Mouse (Mus musculus) embryonic fibroblast, embryonic 13.5 days (primary cell): ENCODE results near the gene Pigq.

Experiments used
- CTCF ChIP-seq: IDR thresholded peaks from 2 replicates; pipeline ENCODE4 v1.5.1; 2011; ENCODE audit warnings: mild to moderate bottlenecking, control low read depth, low read length, moderate library complexity, borderline replicate concordance; ENCODE audit not compliant: insufficient read depth
- POLR2A ChIP-seq: IDR thresholded peaks from 2 replicates; pipeline ENCODE4 v1.6.1; 2011; ENCODE audit warnings: low read depth, mild to moderate bottlenecking, control low read depth, low read length, moderate library complexity

GRCm38 (mm10) chr17:25881691-25882090 lies 63.0 kb downstream of the Pigq start:
- TF ChIP-seq POLR2A, result no peak
- no peak for TF ChIP-seq CTCF
